Mouse (Mus musculus): Measurements from ENCODE around the gene Tbrg1.
A peak's percentile ranks its signal among the peaks of the same experiment; 100 is the strongest.

The Tbrg1 gene

DNA sequence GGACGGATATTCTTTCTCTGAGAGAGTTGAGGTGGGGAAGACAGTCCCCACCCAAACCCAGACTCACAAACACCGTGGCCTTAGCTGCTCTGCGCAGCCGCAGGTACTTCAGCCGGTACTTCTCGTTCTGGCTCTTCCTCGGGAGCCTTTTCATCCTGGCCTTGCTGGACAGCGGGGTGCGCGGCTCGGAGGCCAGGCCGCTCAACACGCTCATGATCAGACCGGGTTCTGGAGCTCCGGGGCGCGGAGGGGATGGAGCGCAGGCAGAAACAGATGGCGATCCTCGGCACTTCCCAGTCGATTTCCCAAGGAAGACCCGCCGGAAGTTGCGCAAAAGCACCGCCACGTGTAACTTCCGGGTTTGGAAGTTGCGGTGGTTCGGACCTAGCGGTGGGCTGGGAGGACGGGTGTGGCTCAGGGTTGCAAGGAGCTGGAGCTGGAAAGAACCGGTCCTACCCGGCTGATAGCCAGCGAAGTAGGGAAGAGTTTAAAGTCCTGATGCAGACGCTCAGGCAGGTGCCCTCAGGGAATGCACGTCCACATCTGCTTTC is at the start of gene Tbrg1:
Gene Tbrg1, minus strand, starts transcription at position 382 of the 551 bp plus-strand sequence.
- DNase-seq (ENCODE audit: extremely low read depth, insufficient read length, low spot score) = peak; percentile 90

DNA sequence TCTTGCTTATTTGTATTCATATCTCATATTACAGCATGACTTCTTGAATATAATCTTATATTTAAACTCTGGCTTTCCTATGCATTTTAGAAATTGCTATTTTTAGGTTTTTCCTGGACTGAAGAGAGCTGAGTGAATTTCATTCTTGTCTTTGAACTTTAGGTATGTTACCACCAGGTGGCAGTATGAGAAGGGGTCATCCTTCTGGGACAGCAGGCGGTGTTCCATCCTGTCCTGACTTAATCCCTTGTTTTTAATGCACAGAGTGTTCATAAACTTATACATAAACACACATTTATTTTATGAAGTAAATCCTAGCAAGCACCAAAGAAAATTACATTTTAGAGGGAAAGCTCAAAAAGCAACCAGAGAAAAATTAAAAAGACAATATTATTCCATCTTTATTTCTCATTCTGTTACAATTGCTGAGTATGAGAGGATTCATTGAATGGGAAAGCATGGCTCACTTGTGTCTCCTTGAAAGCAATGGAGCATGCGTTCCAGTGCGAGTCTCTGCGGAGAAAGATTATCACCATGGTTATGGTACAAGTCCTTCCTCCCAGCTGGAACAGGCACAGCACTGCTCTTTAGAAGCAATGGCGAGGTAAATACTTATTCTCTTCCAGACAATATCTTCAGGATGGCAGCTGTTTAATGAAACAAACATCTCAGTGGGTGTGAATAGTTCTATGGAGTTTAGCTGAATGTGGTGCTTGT is 33.0 kb upstream of the Tbrg1 start:
- DNase-seq (ENCODE audit: extremely low read depth, insufficient read length, low spot score) = no peak

DNA sequence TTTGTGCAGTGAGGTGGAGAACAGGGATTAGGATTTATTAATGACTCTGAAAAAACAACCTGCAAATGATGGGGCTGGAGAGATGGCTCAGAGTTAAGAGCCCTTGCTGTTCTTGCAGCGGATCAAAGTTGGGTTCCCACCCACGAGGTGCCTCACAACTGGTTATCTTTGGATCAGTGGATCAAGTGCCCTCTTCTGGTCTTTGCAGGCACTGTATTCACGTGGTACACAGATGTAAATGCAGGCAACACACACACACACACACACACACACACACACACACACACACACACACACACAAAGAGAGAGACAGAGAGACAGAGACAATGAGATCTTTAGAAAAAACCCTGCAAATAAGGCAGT is 30.8 kb upstream of the Tbrg1 start:
- DNase-seq (ENCODE audit: extremely low read depth, insufficient read length, low spot score) = no peak

DNA sequence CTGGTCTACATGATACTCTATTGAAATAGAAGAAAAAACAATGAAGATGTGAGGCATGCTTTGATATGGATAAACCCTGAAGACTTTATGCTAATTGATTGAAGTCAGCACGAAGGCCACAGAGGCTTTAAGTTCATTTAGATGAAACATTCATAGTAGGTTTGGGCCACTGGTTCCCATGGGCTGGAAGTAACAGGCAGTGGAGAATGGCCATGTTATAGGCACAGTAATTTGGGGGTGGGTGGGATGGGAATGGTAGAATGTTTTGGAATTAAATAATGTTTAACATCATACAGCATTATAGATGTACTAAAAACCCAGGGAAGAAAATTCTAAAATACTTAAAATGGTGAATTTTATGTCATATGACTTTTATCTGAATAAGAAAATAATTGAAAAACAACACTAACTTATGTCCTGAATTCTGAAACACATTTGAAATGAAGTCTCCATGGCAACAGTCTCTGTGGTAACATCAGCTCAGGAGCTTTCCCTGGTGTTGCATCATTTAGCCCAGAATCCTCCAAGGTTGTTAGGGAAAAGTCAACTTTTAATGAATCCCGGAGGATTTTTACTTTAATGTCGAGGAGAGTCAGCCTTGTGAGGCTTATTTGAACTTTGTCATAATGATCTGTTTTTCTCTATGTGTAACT is 30.3 kb upstream of the Tbrg1 start:
- DNase-seq (ENCODE audit: extremely low read depth, insufficient read length, low spot score) = no peak

DNA sequence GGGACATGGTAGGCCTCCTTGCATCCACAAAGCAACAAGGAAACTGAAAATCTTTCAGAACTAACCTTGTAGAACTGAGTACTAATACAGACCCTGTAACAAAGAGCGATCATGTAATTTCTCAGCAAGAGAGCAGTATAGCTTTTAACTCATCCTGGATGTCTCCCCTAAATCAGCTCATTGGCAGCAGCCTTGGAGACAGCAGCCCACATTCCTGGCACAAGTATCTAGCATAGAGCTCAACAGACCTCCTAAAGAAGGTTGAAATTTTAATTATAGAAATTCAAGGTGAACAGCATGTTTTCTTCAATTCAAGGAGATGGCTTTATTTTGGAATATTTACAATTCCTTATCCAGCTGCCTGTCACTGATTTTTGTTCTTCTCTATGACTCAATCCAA is 24.0 kb upstream of the Tbrg1 start:
- no peak for DNase-seq (ENCODE audit: extremely low read depth, insufficient read length, low spot score)

DNA sequence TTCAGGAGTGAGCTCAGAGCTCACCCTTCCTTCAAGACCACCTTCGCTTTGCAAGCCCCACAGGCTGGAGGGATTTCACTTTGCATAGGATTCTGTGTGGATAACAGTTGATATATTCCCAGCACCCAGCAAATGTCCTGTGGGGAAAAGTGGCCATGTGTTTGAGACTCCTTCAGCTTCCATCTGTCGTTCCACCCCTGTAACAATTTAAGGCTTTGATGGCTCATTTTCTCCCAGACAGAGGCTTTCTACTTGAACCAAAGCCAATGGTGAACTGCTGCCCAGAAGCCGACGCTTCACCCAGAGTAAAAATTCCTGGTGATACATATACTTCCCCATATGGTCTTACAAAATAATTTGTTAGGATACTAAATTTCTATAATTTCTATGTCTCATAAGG is 18.2 kb upstream of the Tbrg1 start:
- DNase-seq (ENCODE audit: extremely low read depth, insufficient read length, low spot score) = no peak

DNA sequence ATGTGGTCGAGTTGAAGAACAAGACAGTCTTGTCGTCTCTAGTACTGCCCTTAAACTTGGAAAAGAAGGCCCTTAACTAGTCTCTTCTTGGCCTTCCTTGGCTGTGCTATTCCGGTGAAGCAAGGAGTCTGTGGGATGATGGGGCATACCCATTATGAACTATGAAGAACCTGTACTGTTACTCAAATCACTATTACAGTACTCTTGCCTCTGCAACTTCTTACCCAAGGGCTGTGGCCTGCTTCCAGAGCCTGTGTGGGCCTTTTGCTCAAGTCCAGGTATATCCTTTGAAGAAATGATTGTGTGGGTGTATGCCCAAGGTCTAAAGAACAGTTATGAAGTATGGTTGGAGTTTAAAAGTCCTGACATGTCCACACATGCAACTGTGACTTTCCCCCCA is 13.1 kb upstream of the Tbrg1 start:
- DNase-seq (ENCODE audit: extremely low read depth, insufficient read length, low spot score) = no peak

DNA sequence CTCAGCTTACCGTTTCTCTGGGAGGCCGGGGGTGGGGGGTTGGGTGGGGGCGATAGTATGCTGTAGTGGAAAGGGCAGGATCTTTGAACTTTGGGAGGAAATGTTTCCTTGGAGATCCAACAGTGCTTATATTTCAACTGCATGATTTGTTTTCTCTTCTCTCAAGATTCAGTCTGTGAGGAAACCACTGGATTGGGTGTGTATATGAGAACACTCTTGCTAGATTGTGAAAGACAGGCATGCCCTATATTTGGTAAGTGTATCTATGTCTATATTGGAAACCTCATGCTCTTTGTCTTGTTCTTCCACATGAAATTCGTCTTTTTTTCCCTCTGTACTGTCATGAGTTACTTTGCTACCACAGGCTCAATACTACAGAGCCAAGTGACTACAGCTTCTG is 12.6 kb upstream of the Tbrg1 start:
- DNase-seq (ENCODE audit: extremely low read depth, insufficient read length, low spot score) = no peak

DNA sequence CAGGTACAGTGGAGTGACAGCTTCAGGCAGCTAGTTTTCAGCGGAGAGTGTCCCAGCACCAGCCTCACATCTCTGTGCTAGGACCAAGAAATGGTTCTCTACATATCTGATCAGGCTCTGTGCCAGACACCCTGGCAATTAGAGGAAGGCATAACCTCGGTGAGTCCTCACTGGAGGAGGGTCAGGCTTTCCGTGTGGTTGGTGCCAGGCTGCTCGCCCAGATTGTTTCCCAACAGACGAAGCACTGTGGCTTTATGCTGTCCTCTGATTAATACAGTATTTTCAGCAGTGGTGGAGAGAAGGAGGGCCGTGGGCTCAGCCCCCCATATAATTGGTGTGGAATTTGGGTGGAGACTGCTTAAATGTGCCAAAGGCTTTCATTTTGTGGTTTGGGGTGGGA is 12.0 kb upstream of the Tbrg1 start, which contains the start of gene Panx3:
Gene Panx3, minus strand, starts transcription at position 121 of the 400 bp plus-strand sequence.
- no peak for DNase-seq (ENCODE audit: extremely low read depth, insufficient read length, low spot score)

DNA sequence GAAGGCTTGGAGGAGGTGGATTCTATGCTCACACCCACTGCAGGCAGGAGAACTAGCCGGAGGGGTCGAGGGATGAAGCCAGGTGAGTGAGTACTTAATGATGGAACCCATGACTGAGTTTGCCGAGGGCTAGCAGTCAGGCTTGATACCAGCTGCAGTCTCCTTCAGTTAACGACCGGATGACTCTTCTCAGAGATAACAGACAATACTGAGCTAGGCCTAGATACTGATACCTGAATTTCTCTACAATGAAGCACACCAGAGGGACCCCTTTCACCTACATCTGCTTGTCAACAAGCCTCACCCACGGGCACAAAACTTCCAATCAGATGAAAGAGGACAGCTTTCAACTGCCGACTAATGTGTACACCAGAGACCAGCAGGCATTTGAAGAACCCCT is 8.9 kb upstream of the Tbrg1 start:
- no peak for DNase-seq (ENCODE audit: extremely low read depth, insufficient read length, low spot score)

DNA sequence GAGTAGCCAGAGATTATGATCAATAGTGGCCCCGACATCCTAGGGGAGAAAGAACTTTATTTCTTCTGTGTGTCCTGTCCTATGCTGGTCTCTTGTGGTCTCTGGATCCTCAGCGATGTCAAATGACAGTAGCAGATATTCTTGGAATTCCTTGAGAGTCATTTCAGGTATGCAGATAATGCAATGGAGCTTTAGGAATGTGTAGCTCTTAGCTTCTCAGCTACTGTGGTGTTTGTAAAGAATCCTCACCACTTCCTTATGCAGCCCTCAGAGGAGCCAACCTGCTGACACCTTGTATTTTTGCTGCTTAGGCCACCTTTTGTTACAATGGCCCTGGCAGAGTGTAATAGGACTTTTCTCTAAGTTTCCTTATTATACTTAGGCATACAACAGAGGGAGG is 7.5 kb upstream of the Tbrg1 start:
- no peak for DNase-seq (ENCODE audit: extremely low read depth, insufficient read length, low spot score)

DNA sequence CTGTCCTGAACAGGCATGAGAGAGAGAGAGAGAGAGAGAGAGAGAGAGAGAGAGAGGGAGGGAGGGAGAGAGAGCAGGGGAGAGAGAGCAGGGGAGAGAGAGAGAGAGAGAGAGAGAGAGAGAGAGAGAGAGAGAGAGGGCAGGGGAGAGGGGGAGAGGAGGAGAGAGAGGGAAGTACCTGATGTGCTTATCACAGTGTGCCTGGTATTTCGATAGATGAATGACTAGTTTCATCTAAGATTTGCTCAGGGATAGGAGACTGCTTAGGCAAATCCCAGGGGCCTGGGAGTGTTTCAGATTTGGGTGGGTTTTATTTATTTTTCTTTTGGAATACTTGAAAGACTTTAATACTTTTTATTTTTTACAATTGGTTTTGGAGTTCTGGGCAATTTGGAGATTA is 6.1 kb upstream of the Tbrg1 start:
- DNase-seq (ENCODE audit: extremely low read depth, insufficient read length, low spot score) = no peak

DNA sequence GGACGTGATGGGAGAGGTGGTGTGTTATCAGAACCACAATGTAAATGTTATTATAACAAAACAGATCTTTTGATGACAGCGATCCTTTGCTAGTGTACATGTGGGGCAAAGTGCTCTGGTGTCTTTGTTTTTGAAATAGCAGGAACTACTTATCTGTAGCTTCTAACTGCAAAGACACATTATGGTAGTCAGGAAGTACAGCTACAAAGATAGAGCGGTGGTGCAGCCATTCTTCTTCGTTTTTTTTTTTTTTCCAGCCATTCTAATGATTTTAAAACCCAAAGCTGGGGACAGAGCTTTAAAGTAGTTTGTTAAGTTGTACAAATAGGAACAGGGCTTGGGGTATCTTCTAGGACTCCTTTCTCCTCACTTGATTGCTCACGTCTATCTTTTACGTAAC is 2.3 kb upstream of the Tbrg1 start:
- DNase-seq (ENCODE audit: extremely low read depth, insufficient read length, low spot score) = no peak

DNA sequence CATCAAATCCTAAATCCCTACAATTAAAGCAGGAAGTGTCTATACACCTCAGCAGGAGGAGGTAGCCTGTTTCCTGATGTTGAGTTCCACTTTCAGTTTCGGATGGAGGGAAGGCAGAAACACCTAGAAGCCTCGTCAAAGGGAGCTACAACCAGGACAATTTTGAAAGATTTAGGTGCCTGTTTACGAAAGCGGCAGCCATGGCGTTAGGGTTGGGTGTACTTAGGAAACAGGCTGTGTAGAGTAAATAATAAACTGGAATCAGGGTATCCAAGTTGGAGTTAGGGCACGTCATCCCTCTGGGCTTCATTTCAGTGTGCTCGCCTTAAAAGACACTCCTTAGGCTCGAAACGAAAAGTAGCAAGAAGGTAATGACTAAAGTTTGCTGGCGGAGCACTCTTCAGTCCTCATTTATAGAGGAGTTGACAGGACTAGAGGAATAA is 652 bp downstream of the Tbrg1 start:
- no peak for DNase-seq (ENCODE audit: extremely low read depth, insufficient read length, low spot score)

DNA sequence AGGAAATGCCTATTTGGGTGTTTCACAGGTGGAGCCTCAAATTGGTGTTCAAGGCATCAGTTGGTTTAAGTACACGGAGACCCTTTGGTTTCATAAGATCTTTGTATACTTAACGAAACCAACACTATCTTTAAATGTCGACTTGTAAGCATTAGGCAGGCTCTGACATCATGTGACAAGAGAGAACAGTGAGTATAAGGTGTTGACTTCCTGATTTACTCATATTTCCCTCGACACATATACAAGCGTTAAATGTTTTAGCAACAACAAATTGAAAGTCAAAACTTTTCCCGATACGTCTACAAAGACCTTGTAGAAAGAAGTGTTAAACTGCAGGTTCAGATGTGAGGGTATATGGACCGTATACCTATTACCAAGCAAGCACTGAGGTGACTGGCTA is 1.2 kb downstream of the Tbrg1 start:
- no peak for DNase-seq (ENCODE audit: extremely low read depth, insufficient read length, low spot score)

DNA sequence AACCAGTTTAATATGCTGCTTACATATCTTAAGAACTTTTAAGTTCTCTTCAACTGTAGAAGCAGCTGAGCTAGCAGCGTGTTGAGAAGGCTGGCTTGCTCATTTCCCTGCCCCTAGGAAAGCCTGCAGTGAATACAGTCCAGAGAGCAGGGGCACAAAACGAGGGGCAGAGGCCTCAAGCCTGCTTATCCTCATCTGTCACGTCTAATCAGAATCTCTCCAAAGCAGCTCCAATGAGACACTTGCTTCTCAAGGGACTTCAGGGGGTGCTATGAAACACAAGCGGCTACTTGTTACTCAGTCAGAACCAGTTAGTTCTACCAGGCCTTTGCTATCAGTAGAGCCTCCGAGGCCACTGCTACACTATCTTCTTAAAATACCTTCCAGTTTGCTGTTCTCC is 3.3 kb downstream of the Tbrg1 start:
- DNase-seq (ENCODE audit: extremely low read depth, insufficient read length, low spot score) = no peak

DNA sequence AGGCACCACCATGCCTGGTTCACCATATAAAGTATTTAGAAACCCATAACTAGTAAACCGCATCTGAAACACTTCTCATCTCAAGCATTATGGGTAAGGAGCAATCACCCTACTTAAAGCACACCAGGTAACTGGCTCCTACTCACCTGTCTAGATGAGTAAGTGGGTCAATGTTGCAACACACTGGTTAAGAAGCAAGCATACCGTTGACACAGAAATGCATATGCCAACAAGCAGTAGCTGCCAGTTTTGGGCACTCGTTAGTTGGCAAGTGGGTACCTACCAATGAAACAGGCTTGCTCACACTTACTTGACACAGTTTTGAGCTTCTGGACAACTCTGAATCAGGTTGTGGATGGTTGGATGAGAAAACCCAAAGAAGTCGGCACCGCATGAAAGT is 6.5 kb downstream of the Tbrg1 start:
- no peak for DNase-seq (ENCODE audit: extremely low read depth, insufficient read length, low spot score)

DNA sequence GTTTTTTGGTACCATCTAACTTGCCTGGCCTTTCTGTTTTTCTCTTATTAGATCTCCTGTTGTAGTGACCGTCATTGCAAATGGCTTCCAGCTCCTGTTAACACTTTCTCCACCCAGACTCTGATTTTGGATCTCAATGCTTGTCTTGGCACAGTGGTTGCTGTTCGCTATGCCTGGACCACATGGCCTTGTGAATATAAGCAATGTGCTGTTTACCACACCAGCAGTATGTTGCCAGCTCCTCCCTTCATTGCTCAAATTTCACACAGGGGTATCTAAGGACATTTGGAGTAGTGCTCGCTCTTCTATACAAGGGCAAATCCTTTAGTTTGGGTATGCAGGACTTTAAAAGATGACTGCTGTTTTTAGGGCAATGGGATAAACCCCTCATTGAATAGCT is 10.9 kb downstream of the Tbrg1 start:
- DNase-seq (ENCODE audit: extremely low read depth, insufficient read length, low spot score) = no peak

DNA sequence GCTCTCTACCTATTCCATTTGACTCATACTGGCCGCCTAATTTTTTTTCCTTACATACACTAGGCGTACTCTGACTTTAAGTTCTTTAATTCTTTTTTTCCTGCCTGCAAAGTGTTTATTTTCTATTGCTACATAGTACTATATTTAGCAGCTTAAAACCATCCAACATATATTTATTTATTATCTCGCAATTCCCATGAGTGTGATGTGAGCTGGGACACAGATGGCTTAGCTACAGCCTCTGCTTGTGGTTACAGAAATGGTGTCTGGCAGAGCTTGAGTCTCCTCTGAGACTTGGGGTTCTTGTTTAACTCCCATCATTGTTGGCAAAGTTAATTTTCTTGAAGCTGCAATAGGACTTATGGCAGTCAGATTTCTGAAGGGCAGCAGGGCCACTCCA is 18.4 kb downstream of the Tbrg1 start:
- no peak for DNase-seq (ENCODE audit: extremely low read depth, insufficient read length, low spot score)

DNA sequence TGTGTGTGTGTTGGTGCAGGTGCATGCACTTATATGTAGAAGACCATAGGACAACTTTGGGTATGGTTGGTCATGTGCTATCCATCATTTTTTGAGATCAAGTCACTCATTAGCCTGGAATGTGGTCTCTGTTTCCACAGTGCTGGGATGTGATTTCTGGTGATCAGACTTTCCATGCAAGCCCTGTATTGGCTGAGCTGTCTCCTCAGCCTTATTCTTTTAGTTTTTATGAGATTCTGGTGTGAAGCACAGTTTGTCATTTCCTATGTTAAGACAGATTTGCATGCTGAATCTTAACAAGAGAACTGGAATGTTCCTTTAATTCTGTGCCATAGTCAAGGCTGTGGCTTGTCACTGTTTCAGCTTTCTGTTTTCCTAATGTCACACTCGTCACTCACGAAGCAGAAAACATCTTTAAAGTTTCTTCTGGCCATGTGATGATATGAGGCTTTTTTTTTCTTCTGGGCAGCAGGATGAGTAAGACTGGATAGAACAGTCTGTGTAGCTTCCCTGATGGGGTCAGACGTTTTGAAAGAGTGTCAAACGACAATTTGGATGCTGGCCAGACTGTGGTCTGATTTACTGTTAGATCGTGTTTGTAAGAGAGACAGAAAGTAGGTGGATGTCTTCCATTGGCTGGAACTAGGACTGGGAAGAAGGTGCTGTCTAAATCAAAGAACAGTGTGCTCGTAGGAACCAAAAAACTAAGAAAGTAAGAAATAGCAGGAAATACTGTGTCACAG is 20.1 kb downstream of the Tbrg1 start:
- DNase-seq (ENCODE audit: extremely low read depth, insufficient read length, low spot score) = no peak

DNA sequence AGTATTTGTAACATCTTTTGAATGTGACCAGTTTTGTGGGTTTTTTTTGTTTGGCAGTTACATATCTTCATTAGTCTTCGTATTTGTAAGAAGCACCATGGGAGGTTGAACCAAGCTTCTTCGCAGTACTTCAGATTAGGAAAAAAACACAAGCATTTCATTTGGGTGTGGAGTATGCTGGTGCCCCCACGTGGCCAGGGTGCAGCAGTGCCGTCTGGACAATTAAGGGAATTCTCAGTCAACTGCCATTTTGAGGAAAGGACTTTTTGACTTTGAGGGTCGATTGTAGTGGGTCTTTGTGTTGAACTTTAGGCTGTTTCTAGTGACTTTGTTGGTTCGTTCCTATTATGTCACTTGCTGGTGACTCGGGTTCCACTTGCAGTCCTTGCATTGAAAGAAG is 20.8 kb downstream of the Tbrg1 start:
- no peak for DNase-seq (ENCODE audit: extremely low read depth, insufficient read length, low spot score)

DNA sequence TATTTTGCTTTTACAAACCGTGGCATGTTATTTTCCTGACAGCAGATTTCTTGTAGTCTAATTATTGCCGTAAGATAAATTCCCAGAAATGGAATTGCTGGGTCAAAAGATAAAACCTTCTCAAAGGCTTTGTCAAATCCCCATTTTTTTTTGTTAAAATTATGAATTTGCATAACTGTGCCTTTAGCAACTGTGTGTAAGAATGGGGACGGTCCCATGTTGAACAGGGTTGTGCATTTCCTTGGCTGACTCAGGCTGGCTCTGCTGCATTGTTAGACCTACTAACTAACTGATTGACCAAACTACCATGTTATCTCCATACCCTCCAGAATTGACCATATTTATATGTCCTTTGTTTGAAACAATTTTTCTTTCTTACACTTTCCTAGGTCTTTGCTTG is 22.8 kb downstream of the Tbrg1 start:
- DNase-seq (ENCODE audit: extremely low read depth, insufficient read length, low spot score) = no peak

Data from 3134 (cell line).